Mouse (Mus musculus) brain, embryonic 14.5 days (tissue): ENCODE results near the gene Apol9a. TPM values are rescaled to one million over a fixed set of nuclear protein-coding genes. Genes with fewer than 3 reads are reported as not detected.
A peak's percentile ranks its signal among the peaks of the same experiment; 100 is the strongest.

Source experiments
- DNase-seq: peaks from one replicate; pipeline ENCODE4 v3.0.0-alpha.2; 2011; ENCODE audit warnings: low read depth
- CTCF ChIP-seq: fragments of 200-500 bp; IDR thresholded peaks from 2 replicates; pipeline ENCODE4 v1.5.1; 2012; ENCODE audit warnings: inconsistent platforms, mild to moderate bottlenecking, moderate library complexity, borderline replicate concordance; ENCODE audit not compliant: insufficient read depth, insufficient read length; ENCODE audit errors: extremely low read depth
- POLR2A ChIP-seq: fragments of 200-500 bp; IDR thresholded peaks from 2 replicates; pipeline ENCODE4 v1.6.1; 2012; ENCODE audit warnings: mild to moderate bottlenecking, inconsistent platforms, borderline replicate concordance; ENCODE audit not compliant: poor library complexity, insufficient read depth, insufficient read length, severe bottlenecking; ENCODE audit errors: extremely low read depth
- polyA plus RNA-seq: library from polyadenylated mRNA; depleted of rRNA; stranded (reverse); fragments of >200 nt; gene quantifications from 2 replicates; pipeline ENCODE4 v1.2.3, GENCODE M21; 2012; rRNA removed

Gene Apol9a
- polyA plus RNA-seq, 1 experiment = 0.23 TPM

DNA sequence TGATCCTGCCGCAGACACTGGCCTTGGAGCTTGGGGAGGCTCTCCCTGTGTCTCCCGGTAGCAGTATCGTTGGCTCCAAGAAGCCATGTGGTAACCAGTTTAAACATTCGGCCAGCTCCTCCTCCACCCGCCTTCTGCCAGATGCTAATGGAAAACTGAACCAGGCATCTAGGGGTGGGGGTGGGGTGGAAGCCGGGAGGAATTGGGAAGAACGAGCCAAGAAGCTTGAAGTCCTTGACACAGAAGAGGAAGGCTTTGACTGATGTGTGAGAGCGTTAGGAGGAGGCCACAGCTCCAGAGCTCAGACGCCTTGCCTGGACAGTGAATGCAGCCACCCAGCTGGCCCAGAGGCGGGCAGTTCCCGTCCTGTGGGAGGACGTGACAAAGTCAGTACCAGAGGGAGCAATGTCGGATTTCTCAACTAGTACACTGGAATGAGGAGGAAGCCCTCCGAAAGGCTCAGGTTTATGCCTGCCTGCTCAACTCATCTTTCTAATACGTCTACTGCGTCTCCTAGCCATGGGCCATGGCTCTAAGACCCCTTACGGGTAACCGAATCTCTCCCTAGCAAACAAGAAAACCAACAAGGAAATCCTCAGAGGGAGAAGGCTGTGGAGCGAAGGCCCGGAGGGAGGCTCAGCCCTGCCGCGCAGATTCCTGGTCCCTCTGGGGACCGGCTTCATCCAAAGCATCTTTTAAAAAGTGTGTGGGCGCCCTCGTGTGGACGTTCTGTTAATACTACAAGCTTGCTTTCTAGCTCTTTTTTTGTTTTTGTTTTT is 44.0 kb downstream of the Apol9a start:
- peak; percentile 96 for DNase-seq
- TF ChIP-seq POLR2A (peak; percentile 41; the same call in 1 of the 2 replicates), CTCF (peak; percentile 72)

DNA sequence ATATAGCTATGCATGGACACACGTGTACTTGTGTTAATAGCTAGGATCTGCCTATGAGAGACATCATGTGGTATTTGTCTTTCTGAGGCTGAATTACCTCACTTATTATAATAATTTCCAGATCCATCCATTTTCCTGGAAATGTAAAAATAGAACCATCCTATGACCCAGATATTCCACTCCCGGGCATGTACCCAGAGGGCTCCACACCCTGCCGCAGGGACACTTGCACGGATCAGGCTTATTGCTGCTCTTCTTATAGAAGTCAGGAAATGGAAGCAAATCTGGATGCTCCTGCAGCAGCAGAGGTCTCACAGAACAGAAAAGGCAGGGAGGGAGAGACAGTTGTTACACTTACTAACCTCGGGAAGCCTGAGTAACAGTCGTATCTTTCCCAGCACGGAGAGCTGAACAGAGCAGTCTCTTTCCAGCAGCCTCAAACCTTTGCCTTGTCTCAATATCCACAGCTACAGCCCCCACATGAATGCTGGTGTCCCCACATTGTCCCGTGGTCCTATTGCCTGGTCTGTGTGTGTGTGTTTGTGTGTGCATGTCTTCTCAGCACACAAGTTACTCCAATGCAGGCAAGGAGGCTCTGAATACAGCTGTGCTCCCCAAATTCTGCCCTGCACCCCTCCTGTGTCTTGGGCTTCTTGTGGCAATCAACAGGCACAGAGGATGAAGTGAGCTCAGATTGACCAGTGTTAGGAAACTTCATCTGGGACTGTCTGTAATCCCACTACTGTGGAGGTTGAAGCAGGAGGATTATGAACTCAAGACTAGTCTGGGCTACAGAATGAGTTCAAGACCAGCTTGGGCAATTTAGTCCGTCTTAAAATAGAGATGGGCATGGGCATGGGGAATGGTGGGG is 45.0 kb downstream of the Apol9a start:
- TF ChIP-seq CTCF (no peak), POLR2A (no peak)
- no peak for DNase-seq

DNA sequence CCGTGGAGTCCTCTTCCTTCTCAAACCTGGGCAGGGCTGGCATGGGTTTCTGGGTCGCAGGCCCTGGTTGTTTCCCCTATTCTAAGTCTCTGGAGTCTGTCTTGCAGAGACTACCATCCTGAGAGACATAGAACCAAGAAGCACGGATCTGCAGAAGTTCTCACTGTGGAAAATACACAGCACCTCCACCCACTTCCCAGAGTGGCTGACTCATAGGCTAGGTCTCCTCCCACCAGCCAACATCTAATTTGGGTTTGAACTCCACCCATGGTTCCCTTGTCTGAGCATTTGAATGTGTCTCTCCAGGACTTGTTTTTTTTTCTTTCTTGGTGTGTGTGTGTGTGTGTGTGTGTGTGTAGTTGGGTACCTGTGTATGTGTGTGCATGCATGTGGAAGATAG is 46.9 kb downstream of the Apol9a start:
- no peak for TF ChIP-seq CTCF
- TF ChIP-seq POLR2A = no peak
- no peak for DNase-seq

DNA sequence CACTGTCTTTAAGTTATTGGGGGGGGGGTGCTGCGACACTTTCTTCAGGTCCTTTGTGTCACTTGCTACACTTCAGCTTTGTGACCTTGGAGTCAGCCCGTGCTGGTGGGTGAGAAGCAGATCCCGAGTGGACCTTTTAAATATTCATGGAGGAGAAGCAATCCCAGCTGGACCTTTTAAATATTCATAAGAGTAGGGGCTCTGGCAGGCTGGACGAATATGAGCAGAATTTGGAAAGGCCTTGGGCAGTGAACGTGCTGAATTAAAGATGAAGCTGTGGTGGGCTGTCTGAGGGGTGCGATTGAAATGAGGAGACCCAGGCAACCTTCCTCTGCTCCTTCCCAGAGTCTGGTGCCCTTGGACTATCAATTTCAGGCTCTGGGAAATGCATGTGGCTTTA is 47.4 kb downstream of the Apol9a start:
- no peak for TF ChIP-seq CTCF
- TF ChIP-seq POLR2A = no peak
- peak; percentile 72 for DNase-seq

DNA sequence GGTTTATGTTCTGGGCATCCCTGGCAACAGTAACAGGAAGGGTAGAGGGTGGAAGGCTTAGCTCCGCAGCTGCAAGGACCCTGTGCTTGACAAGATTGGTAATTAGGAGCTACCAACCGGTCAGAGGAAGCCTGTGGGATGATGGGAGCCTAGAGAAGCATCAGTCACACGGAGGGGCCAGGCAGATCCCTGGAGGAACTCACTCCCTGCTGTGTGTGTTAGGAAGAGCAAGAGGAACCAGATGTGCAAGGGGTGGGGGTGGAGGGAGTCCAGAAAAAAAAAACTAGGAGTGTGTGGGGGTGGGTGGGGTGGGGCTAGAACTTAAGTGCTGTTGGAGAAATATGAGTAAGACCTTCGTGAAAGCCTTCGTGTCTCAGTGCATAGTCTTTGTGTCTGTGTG is 48.0 kb downstream of the Apol9a start:
- DNase-seq = no peak

DNA sequence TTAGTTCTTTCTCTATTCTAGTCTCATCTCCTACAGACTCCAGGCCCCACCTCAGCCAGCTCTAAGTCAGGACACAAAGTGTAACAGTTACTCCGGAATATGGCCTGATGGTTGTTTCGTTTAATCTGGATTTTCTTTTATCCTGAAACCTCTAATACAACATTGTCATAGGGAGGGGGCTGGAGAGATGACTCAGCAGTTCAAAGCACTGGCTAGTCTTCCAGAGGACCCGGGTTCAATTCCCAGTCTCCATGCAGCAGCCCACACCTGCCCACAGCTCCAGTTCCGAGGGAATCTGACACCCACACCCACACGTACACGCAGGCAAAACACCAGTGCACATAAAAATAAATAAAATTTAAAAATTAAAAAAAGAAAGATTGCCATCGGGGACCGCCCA is 51.0 kb downstream of the Apol9a start:
- no peak for TF ChIP-seq POLR2A
- no peak for TF ChIP-seq CTCF
- no peak for DNase-seq

More for the DNA sequence above, 48.0 kb downstream of the Apol9a start:
- TF ChIP-seq CTCF = no peak
- no peak for TF ChIP-seq POLR2A

DNA sequence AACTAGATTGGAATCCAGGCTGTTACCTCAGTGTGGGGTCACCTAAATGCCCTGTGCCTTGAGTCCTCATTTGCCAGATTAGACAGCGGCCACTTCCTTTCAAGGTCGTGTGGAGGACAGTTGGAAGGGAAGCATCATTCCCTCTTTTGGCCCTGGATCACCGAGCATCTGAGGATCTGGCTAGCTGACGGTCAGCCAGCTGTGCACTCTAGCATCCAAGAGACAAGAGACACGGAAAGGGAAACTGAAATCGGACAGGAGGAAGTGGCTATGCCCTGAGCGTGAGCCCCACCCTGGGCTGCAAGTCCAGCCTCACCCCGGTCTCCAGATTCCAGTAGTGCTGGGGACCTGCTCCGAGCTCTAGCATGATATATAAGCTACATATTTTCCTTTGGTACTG is 51.4 kb downstream of the Apol9a start:
- TF ChIP-seq CTCF = no peak
- TF ChIP-seq POLR2A = no peak
- DNase-seq = no peak

DNA sequence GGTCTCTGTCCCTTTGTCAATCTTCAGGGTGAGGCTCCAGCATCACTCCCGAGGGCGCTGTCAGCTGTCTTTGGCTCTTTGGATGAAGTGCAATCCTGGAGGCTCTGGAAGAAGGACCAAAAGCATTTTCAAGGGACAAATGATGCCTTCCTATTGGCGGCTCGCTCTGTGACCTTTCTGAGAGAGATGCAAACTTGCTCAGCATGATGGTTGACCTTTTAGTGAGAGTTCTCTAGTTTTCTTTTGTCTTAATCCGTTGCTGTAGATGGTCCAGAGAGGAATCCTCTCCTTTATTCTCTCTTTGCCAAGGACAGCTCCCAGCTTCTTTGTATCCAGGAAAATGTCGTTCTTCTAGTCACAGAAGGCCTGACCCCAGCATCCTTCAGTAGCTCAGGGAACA is 51.9 kb downstream of the Apol9a start:
- DNase-seq = no peak
- no peak for TF ChIP-seq POLR2A
- TF ChIP-seq CTCF = no peak

DNA sequence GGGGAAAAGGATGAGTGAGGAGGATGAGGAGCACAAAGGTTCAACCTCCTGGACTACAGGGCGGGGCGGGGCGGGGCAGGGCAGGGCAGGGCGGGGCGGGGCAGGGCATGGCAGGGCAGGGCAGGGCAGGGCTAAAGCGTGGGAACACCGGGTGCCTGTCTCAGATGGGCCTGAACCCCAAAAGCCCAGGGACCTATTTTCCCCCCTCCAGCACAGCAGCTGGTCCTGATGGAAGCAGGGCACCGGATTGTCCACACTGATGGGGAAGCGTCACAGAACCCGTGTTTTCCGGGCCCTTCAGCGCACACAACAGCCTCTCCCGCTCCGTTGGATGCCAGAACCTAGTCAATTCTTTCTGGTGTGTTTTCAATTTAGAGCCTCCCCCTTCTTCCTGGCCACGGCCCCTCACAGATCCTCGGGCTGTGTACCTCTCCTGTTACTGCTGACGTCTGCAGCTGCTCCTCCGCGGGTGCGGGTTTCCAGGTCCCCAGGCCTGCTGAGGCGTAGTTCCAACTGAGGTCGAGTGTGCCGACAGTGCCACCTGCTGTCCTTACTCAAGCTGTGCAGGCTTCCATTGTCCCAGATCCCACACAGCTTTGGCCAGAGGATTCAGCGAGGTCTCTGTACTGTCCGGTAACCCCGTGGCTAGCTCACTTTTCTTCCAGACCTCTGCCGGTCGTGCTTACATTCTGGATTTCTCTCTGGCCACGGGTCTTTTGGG is 52.5 kb downstream of the Apol9a start:
- peak; percentile 95 for DNase-seq
- TF ChIP-seq CTCF (peak; percentile 96), POLR2A (no peak)

DNA sequence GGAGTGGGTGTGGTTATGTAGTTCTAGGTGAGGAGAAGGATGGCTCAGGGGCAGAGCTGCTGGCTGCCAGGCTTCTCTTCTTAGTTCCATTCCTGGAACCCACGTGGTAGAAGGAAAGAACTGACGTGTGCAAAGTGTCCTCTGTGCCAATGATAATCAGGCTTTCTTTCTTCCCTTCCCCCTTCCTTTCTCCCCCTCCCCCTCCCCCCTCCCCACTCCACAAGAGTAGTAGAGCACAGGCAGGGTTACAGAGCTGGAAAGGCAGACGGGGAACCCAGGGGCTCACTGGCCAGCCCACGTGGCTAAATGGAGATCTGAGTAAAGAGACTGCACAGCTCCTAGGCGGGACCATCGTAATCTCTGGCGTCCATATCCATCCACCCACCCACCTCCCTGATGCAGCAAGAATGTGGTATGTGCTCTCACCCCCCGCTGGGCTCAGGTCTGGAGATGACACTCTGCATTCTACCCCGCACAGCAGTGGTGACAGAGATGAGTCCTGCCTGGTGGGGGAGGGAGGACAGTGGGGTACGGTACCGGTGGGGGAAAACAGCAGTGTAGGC is 54.6 kb downstream of the Apol9a start:
- peak; percentile 75 for DNase-seq
- TF ChIP-seq CTCF = no peak
- TF ChIP-seq POLR2A = no peak

DNA sequence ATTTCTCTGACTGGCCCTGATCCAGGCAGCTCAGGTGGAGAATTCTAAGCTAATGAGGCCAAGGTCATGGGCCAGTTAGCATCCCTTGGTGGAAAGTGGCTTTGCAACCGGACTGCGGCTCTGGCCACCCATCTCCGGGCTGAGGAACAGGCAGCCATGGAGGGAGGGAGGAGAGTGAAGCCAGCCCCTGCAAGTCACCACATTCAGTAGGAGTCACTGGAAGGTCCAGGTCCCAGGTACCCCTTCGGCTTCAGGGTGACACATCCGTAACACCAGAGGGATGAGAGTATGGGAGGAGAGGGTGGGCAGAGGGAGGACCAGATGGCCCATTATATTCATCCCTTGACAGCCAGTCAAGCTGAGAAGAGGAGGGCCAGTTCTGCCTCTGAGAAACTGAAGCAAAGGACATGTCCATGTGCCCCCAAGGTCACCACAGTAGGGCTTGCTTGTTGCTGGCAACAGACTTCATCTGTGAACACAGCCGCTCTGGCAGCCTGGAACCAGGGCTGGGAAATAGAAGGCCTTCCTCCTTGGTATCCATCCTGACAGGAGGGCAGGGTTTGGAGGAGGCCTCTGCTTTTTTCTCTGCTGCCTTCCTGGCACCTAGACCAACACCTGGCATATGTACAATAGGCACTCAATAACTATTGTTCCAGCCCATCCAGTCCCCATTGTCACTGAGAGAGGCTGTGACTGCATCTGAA is 55.9 kb downstream of the Apol9a start:
- peak; percentile 62 for DNase-seq
- no peak for TF ChIP-seq POLR2A
- no peak for TF ChIP-seq CTCF

DNA sequence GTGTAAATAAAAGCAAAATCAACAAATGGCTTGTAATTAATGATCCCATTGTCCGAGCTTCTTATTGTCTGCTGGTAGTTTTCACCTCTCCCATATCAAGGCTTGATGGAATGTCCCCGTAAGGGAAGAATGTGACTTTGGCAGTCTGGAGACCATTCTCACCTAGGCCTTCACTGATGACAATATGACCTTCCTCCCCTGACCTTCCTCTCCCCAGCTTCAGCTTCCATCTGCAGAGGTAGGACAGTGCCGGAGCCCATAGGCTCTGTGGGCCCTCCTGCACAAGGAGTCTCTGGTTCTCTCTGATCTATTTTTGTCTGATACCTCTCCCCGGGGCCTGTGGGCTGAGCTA is 56.5 kb downstream of the Apol9a start:
- DNase-seq = no peak
- TF ChIP-seq CTCF = no peak

Other genes with a start within 250 kb of the Apol9a start
- 315 and 367 TPM in 2 replicates for gene Rbfox2, start 104.1 kb downstream of the Apol9a start, polyA plus RNA-seq
- gene Apol7a, start 12.0 kb downstream of the Apol9a start, polyA plus RNA-seq = not detected in 2 replicates
- gene Apol7b, start 36.4 kb upstream of the Apol9a start, polyA plus RNA-seq = not detected in 2 replicates
- gene Apol10a, start 65.9 kb upstream of the Apol9a start, polyA plus RNA-seq = not detected in 2 replicates
- not detected in 2 replicates for gene Apol11a, start 97.1 kb upstream of the Apol9a start, polyA plus RNA-seq
- not detected in 2 replicates for gene Apol7c, start 122.2 kb upstream of the Apol9a start, polyA plus RNA-seq
- not detected in 2 replicates for gene 1700025B11Rik, start 150.8 kb upstream of the Apol9a start, polyA plus RNA-seq
- gene Apol10b, start 185.0 kb upstream of the Apol9a start, polyA plus RNA-seq = 0.14 TPM in 1 of 2 replicates, not detected in the other
- gene Gm36245, start 188.1 kb upstream of the Apol9a start, polyA plus RNA-seq = not detected in 2 replicates
- gene Apol11b, start 232.2 kb upstream of the Apol9a start, polyA plus RNA-seq = not detected in 2 replicates